Mouse (Mus musculus): Measurements from ENCODE around the gene Mei1. TPM values are rescaled to one million over a fixed set of nuclear protein-coding genes. Genes with fewer than 3 reads are reported as not detected.

Mei1 gene
- polyA plus RNA-seq, 1 experiment from 2014 or later: not detected

DNA sequence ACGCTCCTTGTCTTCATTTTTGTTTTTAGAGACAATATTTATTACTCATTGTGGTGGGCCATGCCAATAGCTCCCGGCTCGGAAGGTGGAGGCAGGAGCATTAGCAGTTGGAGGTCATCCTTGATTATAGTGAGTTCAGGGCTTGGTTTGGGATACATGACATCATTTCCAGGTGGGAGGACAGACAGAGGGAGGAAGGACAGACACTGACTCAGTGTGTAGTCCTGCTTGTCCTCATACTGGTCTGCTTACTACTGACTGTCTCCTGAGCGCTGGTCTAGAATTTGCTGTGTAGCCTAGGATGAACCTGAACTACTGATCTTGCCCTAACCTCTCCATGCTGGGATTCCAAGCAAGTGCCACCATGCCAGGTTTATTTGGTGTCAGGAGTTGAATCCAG is 36.0 kb upstream of the Mei1 start, which contains the start of gene Desi1:
Gene Desi1, minus strand, starts transcription at position 101 of the 400 bp plus-strand sequence.
- DNase-seq (no peak), ATAC-seq (no peak)
- WGBS (ENCODE audit: insufficient replicate concordance): 94% methylated on average over 4 of the region's 4 CpGs
- Histone ChIP-seq H3K27me3 (ENCODE audit: insufficient read depth, low read length) (no peaks in the 10 kb centered on the region), H3K9me3 (ENCODE audit: low read length) (no peaks in the 10 kb centered on the region), H3K36me3 (replicated peaks; ENCODE audit: insufficient read depth, low read length) (peaks cover 61% of the 10 kb centered on the region), H3K4me3 (ENCODE audit: low read depth, low read length) (no peak within 1 kb of the TSS), H3K9ac (replicated peaks) (no peak within 1 kb of the TSS), H3K27ac (ENCODE audit: low read depth) (no peak within 1 kb of the TSS), H3K4me1 (ENCODE audit: insufficient read depth) (no peaks in the 10 kb centered on the region), H3K4me2 (ENCODE audit: low read depth, low read length) (no peak within 1 kb of the TSS)
- TF ChIP-seq CTCF (IDR thresholded peaks at IDR 0.05; ENCODE audit: low read depth) (no peak), EP300 (IDR thresholded peaks at IDR 0.05; ENCODE audit: low read depth) (no peak)

DNA sequence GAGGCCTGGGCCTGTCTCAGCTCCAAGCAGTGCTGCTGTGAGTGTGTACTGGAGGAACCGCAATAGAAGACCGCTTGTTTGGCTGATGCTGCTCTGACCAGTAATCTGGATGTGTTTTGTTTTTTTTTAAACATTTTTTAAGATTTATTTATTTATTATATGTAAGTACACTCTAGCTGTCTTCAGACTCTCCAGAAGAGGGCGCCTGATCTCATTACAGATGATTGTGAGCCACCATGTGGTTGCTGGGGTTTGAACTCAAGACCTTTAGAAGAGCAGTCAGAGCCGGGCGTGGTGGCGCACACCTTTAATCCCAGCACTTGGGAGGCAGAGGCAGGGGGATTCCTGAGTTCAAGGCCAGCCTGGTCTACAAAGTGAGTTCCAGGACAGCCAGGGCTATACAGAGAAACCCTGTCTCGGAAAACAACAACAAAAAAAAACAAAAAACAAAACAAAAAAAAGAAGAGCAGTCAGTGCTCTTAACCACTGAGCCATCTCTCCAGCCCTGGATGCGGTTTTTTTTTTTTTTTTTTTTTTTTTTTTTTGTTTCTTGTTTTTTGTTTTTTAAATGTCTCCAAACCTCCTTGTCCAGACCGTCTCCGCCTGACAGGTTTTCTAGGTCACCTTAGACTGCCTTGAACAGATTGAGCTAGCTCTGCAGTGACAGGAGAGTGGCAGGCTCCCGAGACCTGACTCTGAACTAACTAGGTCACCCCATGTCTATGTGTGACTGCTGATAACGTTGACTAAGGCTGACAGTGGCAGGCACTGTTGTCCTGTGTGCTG is 33.7 kb upstream of the Mei1 start:
- H3K4me1 ChIP-seq (ENCODE audit: insufficient read depth): no peaks in the 10 kb centered on the region
- DNase-seq: no peak
- no peak overlapping the region for H3K27ac ChIP-seq (ENCODE audit: low read depth)
- H3K36me3 ChIP-seq (replicated peaks; ENCODE audit: insufficient read depth, low read length): peaks cover 60% of the 10 kb centered on the region
- no peak overlapping the region for H3K4me3 ChIP-seq (ENCODE audit: low read depth, low read length)
- 69% methylated on average over 12 of the region's 12 CpGs for WGBS (ENCODE audit: insufficient replicate concordance)
- no peaks in the 10 kb centered on the region for H3K9me3 ChIP-seq (ENCODE audit: low read length)
- no peak overlapping the region for H3K4me2 ChIP-seq (ENCODE audit: low read depth, low read length)
- no peak for ATAC-seq
- TF ChIP-seq CTCF (IDR thresholded peaks at IDR 0.05; ENCODE audit: low read depth) (peak; percentile 53), EP300 (IDR thresholded peaks at IDR 0.05; ENCODE audit: low read depth) (no peak)
- H3K27me3 ChIP-seq (ENCODE audit: insufficient read depth, low read length): no peaks in the 10 kb centered on the region
- H3K9ac ChIP-seq (replicated peaks): no peak overlapping the region

DNA sequence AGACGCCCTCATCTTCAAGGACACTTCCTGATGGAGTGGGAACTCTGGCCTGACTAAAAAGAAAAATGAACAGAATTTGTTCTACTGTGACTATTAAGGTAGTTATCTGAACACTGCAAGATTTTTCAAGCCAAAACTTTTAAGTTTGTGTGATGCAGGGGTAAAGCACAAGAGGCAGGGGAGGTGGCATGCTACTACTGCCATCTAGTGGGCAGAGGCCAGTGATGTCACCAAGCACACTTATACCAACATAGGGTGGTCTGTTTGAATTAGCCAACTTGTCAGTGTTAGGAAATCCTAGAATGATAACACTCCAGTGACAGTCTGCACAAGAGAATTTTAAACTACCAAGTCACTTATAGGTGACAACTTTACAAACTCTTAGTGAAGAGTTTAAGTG is 29.1 kb upstream of the Mei1 start:
- Histone ChIP-seq H3K4me2 (ENCODE audit: low read depth, low read length) (no peak overlapping the region), H3K36me3 (replicated peaks; ENCODE audit: insufficient read depth, low read length) (peaks cover 61% of the 10 kb centered on the region), H3K27me3 (ENCODE audit: insufficient read depth, low read length) (no peaks in the 10 kb centered on the region), H3K9me3 (ENCODE audit: low read length) (no peaks in the 10 kb centered on the region), H3K4me1 (ENCODE audit: insufficient read depth) (peaks cover 5% of the 10 kb centered on the region), H3K4me3 (ENCODE audit: low read depth, low read length) (no peak overlapping the region), H3K27ac (ENCODE audit: low read depth) (no peak overlapping the region), H3K9ac (replicated peaks) (no peak overlapping the region)
- DNase-seq (peak; percentile 58), ATAC-seq (peak; percentile 58; the same call in 1 of the 2 replicates)
- WGBS (ENCODE audit: insufficient replicate concordance): 92% methylated on average over 1 of the region's 1 CpGs
- TF ChIP-seq EP300 (IDR thresholded peaks at IDR 0.05; ENCODE audit: low read depth): no peak
- peak; percentile 89 for TF ChIP-seq CTCF (IDR thresholded peaks at IDR 0.05; ENCODE audit: low read depth)

DNA sequence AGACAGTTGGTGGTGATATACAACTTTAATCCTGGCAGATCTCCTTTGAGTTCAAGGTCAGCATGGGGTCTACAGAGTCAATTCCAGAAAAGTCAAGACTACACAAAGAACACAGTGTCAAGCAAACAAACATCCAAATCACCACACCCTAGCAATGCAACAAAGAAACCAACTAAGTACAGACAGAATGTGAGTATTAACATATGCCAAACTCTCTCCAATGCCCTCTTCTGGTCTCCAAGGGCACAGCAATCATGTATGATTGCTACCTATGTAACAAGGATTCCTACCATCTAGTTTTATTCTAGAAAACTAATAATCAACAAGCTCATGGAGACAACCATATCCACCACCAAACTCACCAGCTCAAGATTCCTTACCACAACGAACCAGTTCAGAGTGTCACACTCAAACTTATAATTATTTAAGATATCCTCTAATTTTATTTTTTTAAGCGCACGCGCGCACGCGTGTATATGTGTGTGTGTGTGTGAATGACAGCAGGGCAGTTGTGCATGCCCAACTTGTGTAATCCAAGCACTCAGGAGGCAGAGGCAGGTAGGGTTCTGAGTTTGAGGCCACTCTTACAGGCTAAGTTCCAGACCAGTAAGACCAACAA is 25.5 kb upstream of the Mei1 start:
- DNase-seq: no peak
- no peak for ATAC-seq
- Histone ChIP-seq H3K4me2 (ENCODE audit: low read depth, low read length) (no peak overlapping the region), H3K4me1 (ENCODE audit: insufficient read depth) (peaks cover 21% of the 10 kb centered on the region), H3K27ac (ENCODE audit: low read depth) (no peak overlapping the region), H3K9ac (replicated peaks) (no peak overlapping the region), H3K9me3 (ENCODE audit: low read length) (no peaks in the 10 kb centered on the region), H3K36me3 (replicated peaks; ENCODE audit: insufficient read depth, low read length) (peaks cover 33% of the 10 kb centered on the region), H3K27me3 (ENCODE audit: insufficient read depth, low read length) (no peaks in the 10 kb centered on the region), H3K4me3 (ENCODE audit: low read depth, low read length) (no peak overlapping the region)
- TF ChIP-seq CTCF (IDR thresholded peaks at IDR 0.05; ENCODE audit: low read depth) (peak; percentile 66), EP300 (IDR thresholded peaks at IDR 0.05; ENCODE audit: low read depth) (no peak)
- WGBS (ENCODE audit: insufficient replicate concordance): 94% methylated on average over 7 of the region's 7 CpGs

DNA sequence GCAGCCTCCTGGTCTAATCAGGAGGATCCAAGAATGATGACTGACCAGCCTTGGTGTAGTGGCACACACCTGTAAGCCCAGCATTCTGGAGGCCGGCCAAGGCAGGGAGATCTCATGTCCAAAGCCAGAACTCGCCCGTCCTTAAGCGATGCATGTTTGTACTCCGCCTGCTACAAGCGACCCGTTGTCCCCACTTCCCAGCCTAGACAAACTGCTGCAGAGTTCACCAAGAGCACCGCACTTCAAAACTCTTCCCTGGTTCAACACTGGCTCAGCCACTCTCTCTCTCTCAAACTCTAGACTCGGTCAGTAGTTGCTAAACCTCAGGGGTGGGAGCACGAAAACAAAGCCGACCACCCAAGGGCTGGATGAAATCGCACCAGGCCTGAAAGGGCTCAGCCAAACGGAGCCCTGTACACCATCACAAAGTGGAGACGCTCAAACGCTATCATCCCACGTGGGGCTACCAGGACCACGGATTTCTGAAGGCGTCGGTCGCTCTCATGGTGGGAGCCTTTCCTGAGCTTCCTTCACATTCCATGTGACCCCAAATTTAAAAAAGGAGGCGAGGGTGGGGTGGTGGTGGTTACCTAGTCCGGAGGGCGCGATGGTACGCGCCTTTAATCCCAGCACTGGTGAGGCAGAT is 23.4 kb upstream of the Mei1 start:
- Histone ChIP-seq H3K9me3 (ENCODE audit: low read length) (no peaks in the 10 kb centered on the region), H3K4me1 (ENCODE audit: insufficient read depth) (peaks cover 21% of the 10 kb centered on the region), H3K27ac (ENCODE audit: low read depth) (peak overlapping the region; percentile 93), H3K4me3 (ENCODE audit: low read depth, low read length) (peak overlapping the region; percentile 80), H3K9ac (replicated peaks) (peak overlapping the region; percentile 84), H3K27me3 (ENCODE audit: insufficient read depth, low read length) (no peaks in the 10 kb centered on the region), H3K4me2 (ENCODE audit: low read depth, low read length) (peak overlapping the region; percentile 98), H3K36me3 (replicated peaks; ENCODE audit: insufficient read depth, low read length) (peaks cover 17% of the 10 kb centered on the region)
- peak; percentile 48 for DNase-seq
- WGBS (ENCODE audit: insufficient replicate concordance): under 1% methylated on average over 26 of the region's 26 CpGs
- no peak for TF ChIP-seq EP300 (IDR thresholded peaks at IDR 0.05; ENCODE audit: low read depth)
- no peak for TF ChIP-seq CTCF (IDR thresholded peaks at IDR 0.05; ENCODE audit: low read depth)
- ATAC-seq: peak; percentile 37
